Mouse (Mus musculus) C2C12 (cell line): ENCODE measurements at regions not wholly inside any gene's neighbourhood (a gene's known extent, or its start where the extent isn't known, plus 50 kb on each side); places are given as distances from the start of the nearest gene placed in this dataset.

Source experiments
- H3K27me3 ChIP-seq: one replicate; pipeline ENCODE4 v1.6.1; 2011; ENCODE audit not compliant: control insufficient read depth, insufficient read depth, insufficient read length
- H3K36me3 ChIP-seq: one replicate; pipeline ENCODE4 v1.6.1; 2011; ENCODE audit not compliant: control insufficient read depth, insufficient read depth
- H3K4me3 ChIP-seq: one replicate; pipeline ENCODE4 v1.5.1; 2011; ENCODE audit warnings: mild to moderate bottlenecking, control low read depth; ENCODE audit not compliant: poor library complexity, insufficient read depth, severe bottlenecking
- H3K79me2 ChIP-seq: one replicate; pipeline ENCODE4 v1.6.1; 2011; ENCODE audit not compliant: control insufficient read depth, insufficient read depth
- H3K79me3 ChIP-seq: one replicate; pipeline ENCODE4 v1.6.1; 2011; ENCODE audit warnings: low read depth, control low read depth
- H3ac ChIP-seq: one replicate; pipeline ENCODE3; 2011; ENCODE audit warnings: low read depth; ENCODE audit not compliant: control insufficient read depth, insufficient read length
- CEBPB ChIP-seq: IDR thresholded peaks from one replicate; pipeline ENCODE4 v1.6.1; 2011; ENCODE audit warnings: low read depth, mild to moderate bottlenecking, control low read depth, moderate library complexity
- CTCF ChIP-seq: IDR thresholded peaks from one replicate; pipeline ENCODE4 v1.5.1; 2011; ENCODE audit not compliant: control insufficient read depth, insufficient read depth, insufficient read length
- FOSL1 ChIP-seq: IDR thresholded peaks from one replicate; pipeline ENCODE4 v1.8.0; 2011; ENCODE audit warnings: mild to moderate bottlenecking, low read length; ENCODE audit not compliant: poor library complexity, insufficient read depth, severe bottlenecking
- MAX ChIP-seq: IDR thresholded peaks from one replicate; pipeline ENCODE4 v1.6.1; 2011; ENCODE audit warnings: mild to moderate bottlenecking, control low read depth
- MYOD1 ChIP-seq: IDR thresholded peaks from one replicate; pipeline ENCODE4 v1.6.1; 2011; ENCODE audit warnings: low read depth; ENCODE audit not compliant: control insufficient read depth, insufficient read length
- MYOG ChIP-seq: IDR thresholded peaks from one replicate; pipeline ENCODE4 v1.6.1; 2011; ENCODE audit not compliant: control insufficient read depth, insufficient read length; ENCODE audit errors: extremely low read depth
- USF1 ChIP-seq: IDR thresholded peaks from one replicate; pipeline ENCODE4 v1.6.1; 2011; ENCODE audit warnings: low read depth, mild to moderate bottlenecking, control low read depth, moderate library complexity

DNA sequence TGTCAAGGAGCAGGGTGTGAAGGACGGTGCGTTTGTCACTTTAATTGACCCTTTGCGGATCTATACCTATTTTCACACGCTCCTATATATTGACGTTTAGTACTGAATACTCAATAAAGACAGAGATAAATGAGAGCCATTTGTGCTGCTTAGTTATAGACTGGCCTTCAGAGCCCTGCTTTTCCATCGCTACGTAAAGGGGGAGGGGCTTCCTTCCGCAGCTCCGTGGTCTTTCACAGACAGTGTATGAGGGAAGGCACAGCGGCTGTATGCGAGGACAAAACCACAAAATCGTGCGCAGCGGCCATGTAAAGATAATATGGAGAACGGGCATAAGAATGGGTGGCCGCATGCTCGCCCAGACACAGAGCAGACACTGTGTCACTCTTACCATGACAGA lies 58.4 kb upstream of the Pced1b start:
- no peak for TF ChIP-seq CTCF
- TF ChIP-seq CEBPB = no peak
- no peak for TF ChIP-seq USF1
- no peak for TF ChIP-seq MYOD1
- TF ChIP-seq MYOG = no peak
- TF ChIP-seq MAX = no peak
- TF ChIP-seq FOSL1 = no peak
- no peak overlapping the region for H3ac ChIP-seq
- H3K36me3 ChIP-seq = no peaks in the 10 kb centered on the region
- no peak overlapping the region for H3K4me3 ChIP-seq
- no peaks in the 10 kb centered on the region for H3K79me3 ChIP-seq
- H3K79me2 ChIP-seq = no peaks in the 10 kb centered on the region
- no peaks in the 10 kb centered on the region for H3K27me3 ChIP-seq

DNA sequence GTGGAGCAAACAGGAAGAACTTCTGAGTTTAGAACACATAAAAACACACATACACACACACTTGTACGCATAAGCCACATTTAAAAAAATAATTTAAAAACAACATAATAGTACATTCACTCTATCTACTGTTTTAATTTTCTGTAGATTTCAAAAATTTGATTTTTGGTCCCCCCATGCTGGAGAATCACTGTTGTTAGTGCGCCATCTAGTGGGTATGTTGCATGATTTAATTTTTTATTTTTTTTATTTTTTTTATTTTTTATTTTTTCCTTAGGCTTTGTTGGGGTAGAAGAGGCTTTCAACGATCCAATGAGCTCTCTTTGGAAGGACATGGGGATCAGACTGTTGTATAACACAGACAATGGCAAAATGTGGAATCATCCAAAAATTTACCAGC lies 59.1 kb upstream of the Pced1b start:
- Histone ChIP-seq H3K79me2 (no peaks in the 10 kb centered on the region), H3K4me3 (no peak overlapping the region), H3ac (no peak overlapping the region), H3K27me3 (no peaks in the 10 kb centered on the region), H3K36me3 (no peaks in the 10 kb centered on the region), H3K79me3 (no peaks in the 10 kb centered on the region)
- no peak for TF ChIP-seq MYOG
- TF ChIP-seq USF1 = no peak

GRCm38 (mm10) chr15:97186034-97186433 lies 60.9 kb upstream of the Pced1b start:
- TF ChIP-seq CEBPB (no peak), CTCF (peak; percentile 77)
- Histone ChIP-seq H3K4me3 (no peak overlapping the region), H3ac (no peak overlapping the region), H3K36me3 (no peaks in the 10 kb centered on the region), H3K27me3 (no peaks in the 10 kb centered on the region), H3K79me3 (no peaks in the 10 kb centered on the region), H3K79me2 (no peaks in the 10 kb centered on the region)

DNA sequence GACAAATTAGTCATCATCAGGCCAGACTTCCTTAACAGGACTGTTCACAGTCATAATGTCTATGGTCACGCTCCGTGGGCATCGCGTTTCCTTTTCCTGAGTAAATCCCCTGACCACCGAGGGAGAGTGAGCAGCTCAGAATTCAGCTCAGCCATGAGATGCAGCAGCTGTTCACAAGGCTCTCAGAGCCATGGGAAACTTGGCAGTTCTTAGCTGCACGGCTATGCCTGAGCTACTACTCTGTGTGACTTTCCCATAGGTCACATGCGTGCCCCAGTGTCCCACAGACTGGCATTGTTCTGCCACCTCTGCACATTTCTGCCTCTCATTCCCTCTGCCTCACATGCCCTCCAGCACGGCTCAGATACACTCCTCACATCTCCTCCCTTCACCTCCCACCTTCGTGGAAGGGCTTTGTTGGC lies 64.3 kb upstream of the Pced1b start:
- H3K36me3 ChIP-seq = no peaks in the 10 kb centered on the region
- H3K79me3 ChIP-seq = no peaks in the 10 kb centered on the region
- TF ChIP-seq CTCF = no peak
- peak; percentile 69 for TF ChIP-seq MYOD1
- no peak overlapping the region for H3K4me3 ChIP-seq
- no peak overlapping the region for H3ac ChIP-seq
- no peaks in the 10 kb centered on the region for H3K27me3 ChIP-seq
- H3K79me2 ChIP-seq = no peaks in the 10 kb centered on the region

GRCm38 (mm10) chr15:97180970-97181669 lies 65.8 kb upstream of the Pced1b start:
- Histone ChIP-seq H3K4me3 (no peak overlapping the region), H3K27me3 (no peaks in the 10 kb centered on the region), H3K79me3 (no peaks in the 10 kb centered on the region), H3K79me2 (no peaks in the 10 kb centered on the region), H3ac (no peak overlapping the region), H3K36me3 (no peaks in the 10 kb centered on the region)
- TF ChIP-seq MYOD1 = no peak
- TF ChIP-seq CTCF = no peak
- no peak for TF ChIP-seq CEBPB
- TF ChIP-seq FOSL1 = no peak
- no peak for TF ChIP-seq USF1
- no peak for TF ChIP-seq MAX
- TF ChIP-seq MYOG = no peak

GRCm38 (mm10) chr15:97178286-97178685 lies 68.6 kb upstream of the Pced1b start:
- no peaks in the 10 kb centered on the region for H3K79me2 ChIP-seq
- no peak overlapping the region for H3ac ChIP-seq
- no peak overlapping the region for H3K4me3 ChIP-seq
- H3K36me3 ChIP-seq = no peaks in the 10 kb centered on the region
- TF ChIP-seq CTCF = no peak
- no peaks in the 10 kb centered on the region for H3K27me3 ChIP-seq
- H3K79me3 ChIP-seq = no peaks in the 10 kb centered on the region
